Mouse (Mus musculus) kidney, postnatal 0 days (tissue): ENCODE measurements around the gene Taok1. TPM values are rescaled to one million over a fixed set of nuclear protein-coding genes. Genes with fewer than 3 reads are reported as not detected.

Source experiments
- ATAC-seq: fragments of 200-750 bp; cut with Nextera tagmentation; replicated peaks from 2 replicates; pipeline ENCODE4 v1.8.0; 2017; ENCODE audit warnings: low read depth, moderate number of reproducible peaks, moderate TSS enrichment, moderate library complexity; ENCODE audit not compliant: low FRiP score
- DNase-seq: peaks from one replicate; pipeline ENCODE4 v3.0.0-alpha.2; 2016; ENCODE audit warnings: low spot score
- H3K27ac ChIP-seq: fragments of 300-500 bp; sonication (generic); 2 replicates; pipeline ENCODE4 v1.5.1; 2014; ENCODE audit warnings: mild to moderate bottlenecking
- H3K27me3 ChIP-seq: fragments of 300-500 bp; sonication (generic); 2 replicates; pipeline ENCODE4 v1.6.1; 2014; ENCODE audit warnings: low read length, mixed read lengths; ENCODE audit not compliant: insufficient read depth
- H3K36me3 ChIP-seq: fragments of 300-500 bp; sonication (generic); 2 replicates; pipeline ENCODE4 v1.6.1; 2014; ENCODE audit warnings: low read length, mixed read lengths; ENCODE audit not compliant: insufficient read depth
- H3K4me1 ChIP-seq: fragments of 300-500 bp; sonication (generic); replicated peaks from 2 replicates; pipeline ENCODE4 v1.6.1; 2014; ENCODE audit warnings: antibody characterized with exemption, low read length, mixed read lengths; ENCODE audit not compliant: insufficient read depth
- H3K4me2 ChIP-seq: fragments of 300-500 bp; sonication (generic); 2 replicates; pipeline ENCODE4 v1.6.1; 2014; ENCODE audit warnings: mild to moderate bottlenecking, low read length, moderate library complexity, mixed read lengths
- H3K4me3 ChIP-seq: fragments of 300-500 bp; sonication (generic); replicated peaks from 2 replicates; pipeline ENCODE4 v1.5.1; 2014; ENCODE audit warnings: low read depth, low read length
- H3K9ac ChIP-seq: fragments of 300-500 bp; sonication (generic); 2 replicates; pipeline ENCODE4 v1.6.1; 2014; ENCODE audit warnings: low read depth, low read length
- H3K9me3 ChIP-seq: fragments of 300-500 bp; sonication (generic); replicated peaks from 2 replicates; pipeline ENCODE4 v1.6.1; 2016; ENCODE audit warnings: low read length, inconsistent platforms, mixed read lengths
- CTCF ChIP-seq: IDR thresholded peaks from 2 replicates; pipeline ENCODE4 v1.5.1; 2016; ENCODE audit warnings: antibody characterized with exemption, low read depth, mild to moderate bottlenecking, moderate library complexity
- WGBS: fragments of 180-500 bp; shearing (Covaris S2); extraction: QIAGEN DNeasy Blood & Tissue Kit; methylation state at CpG from one replicate; pipeline ENCODE4 v1.1.7; 2014; 5-methylcytosine and 5-hydroxymethylcytosine counted together
- polyA plus RNA-seq: library from polyadenylated mRNA; unstranded; fragments of >200 nt; fragmentation: Nextera tagmentation; extraction: Ambion mirVana; gene quantifications from 2 replicates; pipeline ENCODE4 v1.2.1, GENCODE M21; 2015

The Taok1 gene
- polyA plus RNA-seq, 1 experiment from 2014 or later: 17.7 TPM

- no peak overlapping the region for H3K27ac ChIP-seq
- H3K36me3 ChIP-seq: no peaks in the 10 kb centered on the region
- peaks cover 42% of the 10 kb centered on the region for H3K4me1 ChIP-seq
- H3K9me3 ChIP-seq: no peaks in the 10 kb centered on the region
- WGBS: 60% methylated on average over 6 of the region's 6 CpGs
- no peak for ATAC-seq
- H3K4me2 ChIP-seq: peak overlapping the region; percentile 100
- H3K4me3 ChIP-seq: 0 out of 2 replicates have a peak overlapping the region, but pooled peaks have one; percentile 85
- no peak for DNase-seq
- H3K9ac ChIP-seq: no peak overlapping the region
- no peak for TF ChIP-seq CTCF
- no peaks in the 10 kb centered on the region for H3K27me3 ChIP-seq
Measured at GRCm38 (mm10) chr11:77490451-77490850, 117.2 kb downstream of the Taok1 start.

- Histone ChIP-seq H3K27ac (no peak within 1 kb of the TSS), H3K36me3 (no peaks in the 10 kb centered on the region), H3K4me2 (peak within 1 kb of the TSS; percentile 100), H3K4me3 (peak within 1 kb of the TSS; percentile 85), H3K9me3 (no peaks in the 10 kb centered on the region), H3K4me1 (peaks cover 35% of the 10 kb centered on the region), H3K27me3 (no peaks in the 10 kb centered on the region), H3K9ac (peak within 1 kb of the TSS; percentile 75)
- under 1% methylated on average over 66 of the region's 87 CpGs for WGBS
- peak; percentile 19; the same call in 1 of the 2 replicates for ATAC-seq
- TF ChIP-seq CTCF: no peak
- peak; percentile 87 for DNase-seq
Measured at GRCm38 (mm10) chr11:77489591-77490235, 117.9 kb downstream of the Taok1 start, which contains the start of gene Ankrd13b. Gene Ankrd13b (minus strand): TSS chr11:77489678.

- 4% methylated on average over 54 of the region's 55 CpGs for WGBS
- Histone ChIP-seq H3K9me3 (no peaks in the 10 kb centered on the region), H3K4me1 (peaks cover 28% of the 10 kb centered on the region), H3K27me3 (no peaks in the 10 kb centered on the region), H3K4me2 (peak overlapping the region; percentile 100), H3K4me3 (peak overlapping the region; percentile 85), H3K36me3 (no peaks in the 10 kb centered on the region), H3K9ac (peak overlapping the region; percentile 75), H3K27ac (no peak overlapping the region)
- no peak for TF ChIP-seq CTCF
- ATAC-seq: no peak
- DNase-seq: no peak
Measured at GRCm38 (mm10) chr11:77488771-77489581, 118.6 kb downstream of the Taok1 start.

GRCm38 (mm10) chr11:77486798-77487197 is 120.8 kb downstream of the Taok1 start:
- WGBS: 75% methylated on average over 5 of the region's 5 CpGs
- H3K4me3 ChIP-seq: no peak overlapping the region
- H3K4me1 ChIP-seq: peaks cover 20% of the 10 kb centered on the region
- no peak overlapping the region for H3K4me2 ChIP-seq
- H3K9me3 ChIP-seq: no peaks in the 10 kb centered on the region
- no peak overlapping the region for H3K27ac ChIP-seq
- ATAC-seq (no peak), DNase-seq (no peak)
- no peaks in the 10 kb centered on the region for H3K36me3 ChIP-seq
- no peak overlapping the region for H3K9ac ChIP-seq
- no peaks in the 10 kb centered on the region for H3K27me3 ChIP-seq
- no peak for TF ChIP-seq CTCF

- no peak overlapping the region for H3K27ac ChIP-seq
- no peaks in the 10 kb centered on the region for H3K9me3 ChIP-seq
- no peak for DNase-seq
- no peak overlapping the region for H3K4me3 ChIP-seq
- H3K9ac ChIP-seq: no peak overlapping the region
- H3K36me3 ChIP-seq: no peaks in the 10 kb centered on the region
- WGBS: 38% methylated on average over 6 of the region's 6 CpGs
- no peak for ATAC-seq
- H3K4me2 ChIP-seq: no peak overlapping the region
- H3K4me1 ChIP-seq: peaks cover 12% of the 10 kb centered on the region
- H3K27me3 ChIP-seq: no peaks in the 10 kb centered on the region
- TF ChIP-seq CTCF: no peak
Measured at GRCm38 (mm10) chr11:77485229-77485628, 122.4 kb downstream of the Taok1 start.

GRCm38 (mm10) chr11:77483510-77484255 is 123.9 kb downstream of the Taok1 start:
- H3K27ac ChIP-seq: no peak overlapping the region
- peaks cover 3% of the 10 kb centered on the region for H3K4me1 ChIP-seq
- 65% methylated on average over 11 of the region's 11 CpGs for WGBS
- H3K27me3 ChIP-seq: no peaks in the 10 kb centered on the region
- ATAC-seq (no peak), DNase-seq (no peak)
- no peaks in the 10 kb centered on the region for H3K36me3 ChIP-seq
- no peak for TF ChIP-seq CTCF
- H3K9ac ChIP-seq: no peak overlapping the region
- H3K4me3 ChIP-seq: no peak overlapping the region
- no peak overlapping the region for H3K4me2 ChIP-seq
- H3K9me3 ChIP-seq: no peaks in the 10 kb centered on the region
